Mouse (Mus musculus) cerebellum, adult 2 months (tissue): ENCODE measurements at regions not wholly inside any gene's neighbourhood (a gene's known extent, or its start where the extent isn't known, plus 50 kb on each side); places are given as distances from the start of the nearest gene placed in this dataset.

Experiments
- CTCF ChIP-seq: fragments of 200-500 bp; IDR thresholded peaks from 2 replicates; pipeline ENCODE4 v1.5.1; 2011; ENCODE audit warnings: low read depth, mild to moderate bottlenecking, control low read depth, low read length, moderate library complexity, borderline replicate concordance; ENCODE audit not compliant: insufficient read depth
- POLR2A ChIP-seq: fragments of 200-500 bp; IDR thresholded peaks from 2 replicates; pipeline ENCODE4 v1.6.1; 2011; ENCODE audit warnings: low read length, control low read depth, borderline replicate concordance; ENCODE audit not compliant: insufficient read depth

DNA sequence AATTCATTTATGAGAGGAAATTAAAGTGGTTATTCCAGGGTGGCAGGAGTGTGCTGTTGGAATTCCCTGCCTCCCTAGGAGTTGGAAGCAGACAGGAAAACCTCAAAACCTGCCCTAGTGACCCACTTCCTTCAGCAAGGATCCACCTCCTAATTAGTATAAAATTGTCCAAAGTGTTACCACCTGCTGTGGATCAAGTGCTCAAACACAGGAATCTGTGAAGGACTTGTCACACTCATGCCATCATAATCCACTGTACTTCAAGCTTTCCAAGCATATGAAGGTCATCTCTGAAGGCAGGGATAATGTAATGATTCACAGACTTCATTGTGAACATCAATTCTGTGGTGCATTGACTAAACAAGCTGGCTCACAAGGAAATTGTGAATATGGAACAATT, 615.1 kb upstream of the Slc39a10 start:
- TF ChIP-seq POLR2A (no peak), CTCF (no peak)
